Mouse (Mus musculus): ENCODE data around the gene Ndufv1.
"Not testable (repeated sequence)": the region's sequence is repeated elsewhere in the genome, so short reads cannot be mapped to it uniquely, and the experiment has no call there.

Ndufv1 gene

GRCm38 (mm10) chr19:4042124-4042523, 29.5 kb upstream of the Ndufv1 start:
- no peak for DNase-seq (ENCODE audit: low spot score)

- not testable (repeated sequence) for DNase-seq (ENCODE audit: low spot score)
Measured at GRCm38 (mm10) chr19:4041500-4041899, 28.9 kb upstream of the Ndufv1 start.

- not testable (repeated sequence) for DNase-seq (ENCODE audit: low spot score)
Measured at GRCm38 (mm10) chr19:4040941-4041340, 28.3 kb upstream of the Ndufv1 start.

- DNase-seq (ENCODE audit: low spot score): peak; percentile 93
Measured at GRCm38 (mm10) chr19:4037788-4038232, 25.2 kb upstream of the Ndufv1 start, which contains the start of gene Gstp1. TSS of gene Gstp1 (minus strand) at chr19:4037985.

- not testable (repeated sequence) for DNase-seq (ENCODE audit: low spot score)
Measured at GRCm38 (mm10) chr19:4037154-4037787, 24.7 kb upstream of the Ndufv1 start.

- peak; percentile 38 for DNase-seq (ENCODE audit: low spot score)
Measured at GRCm38 (mm10) chr19:4036327-4037045, 23.9 kb upstream of the Ndufv1 start.

- DNase-seq (ENCODE audit: low spot score): no peak
Measured at GRCm38 (mm10) chr19:4033742-4034141, 21.1 kb upstream of the Ndufv1 start.

GRCm38 (mm10) chr19:4033298-4033697, 20.7 kb upstream of the Ndufv1 start:
- DNase-seq (ENCODE audit: low spot score): no peak

GRCm38 (mm10) chr19:4032668-4033067, 20.1 kb upstream of the Ndufv1 start:
- DNase-seq (ENCODE audit: low spot score): no peak

- DNase-seq (ENCODE audit: low spot score): no peak
Measured at GRCm38 (mm10) chr19:4027576-4027975, 15.0 kb upstream of the Ndufv1 start.

- DNase-seq (ENCODE audit: low spot score): no peak
Measured at GRCm38 (mm10) chr19:4023185-4023584, 10.6 kb upstream of the Ndufv1 start.

- peak; percentile 87 for DNase-seq (ENCODE audit: low spot score)
Measured at GRCm38 (mm10) chr19:4018743-4019583, 6.4 kb upstream of the Ndufv1 start.

- no peak for DNase-seq (ENCODE audit: low spot score)
Measured at GRCm38 (mm10) chr19:4017921-4018587, 5.4 kb upstream of the Ndufv1 start.

- DNase-seq (ENCODE audit: low spot score): no peak
Measured at GRCm38 (mm10) chr19:4015635-4016034, 3.0 kb upstream of the Ndufv1 start.

GRCm38 (mm10) chr19:4014802-4015201, 2.2 kb upstream of the Ndufv1 start:
- DNase-seq (ENCODE audit: low spot score): no peak

- no peak for DNase-seq (ENCODE audit: low spot score)
Measured at GRCm38 (mm10) chr19:4013066-4013465, 460 bp upstream of the Ndufv1 start.

- DNase-seq (ENCODE audit: low spot score): no peak
Measured at GRCm38 (mm10) chr19:4011086-4011485, 1.5 kb downstream of the Ndufv1 start.

- no peak for DNase-seq (ENCODE audit: low spot score)
Measured at GRCm38 (mm10) chr19:4005971-4006370, 6.6 kb downstream of the Ndufv1 start.

GRCm38 (mm10) chr19:4005091-4005490, 7.5 kb downstream of the Ndufv1 start:
- DNase-seq (ENCODE audit: low spot score): no peak

- no peak for DNase-seq (ENCODE audit: low spot score)
Measured at GRCm38 (mm10) chr19:4004331-4004730, 8.3 kb downstream of the Ndufv1 start.

- DNase-seq (ENCODE audit: low spot score): no peak
Measured at GRCm38 (mm10) chr19:4003641-4004040, 9.0 kb downstream of the Ndufv1 start.

GRCm38 (mm10) chr19:4003112-4003511, 9.5 kb downstream of the Ndufv1 start, which contains the start of gene Doc2g:
TSS of gene Doc2g (plus strand) at chr19:4003313.
- DNase-seq (ENCODE audit: low spot score): no peak
